Mouse (Mus musculus) megakaryocyte, adult 5-6 weeks (primary cell): ENCODE data around the gene 1110002E22Rik. TPM values are rescaled to one million over a fixed set of nuclear protein-coding genes. Genes with fewer than 3 reads are reported as not detected.

Source experiments
- ATAC-seq: 2 replicates; pipeline ENCODE4 v1.8.0; 2016; ENCODE audit warnings: mild to moderate bottlenecking, inconsistent platforms; ENCODE audit not compliant: poor library complexity, severe bottlenecking
- total RNA-seq, 2 experiments: library from RNA; stranded (forward) in 1 of 2; stranded (reverse) in 1 of 2; fragments of 153-499, 151-499 nt in 1 of 2; fragments of 221-1000, 200-1000 nt in 1 of 2; gene quantifications; 2 replicates each; pipeline versions ENCODE4 v1.2.3 to v1.2.4; 2015 to 2017

The 1110002E22Rik gene
- total RNA-seq, 2 experiments from 2014 or later: not detected

DNA sequence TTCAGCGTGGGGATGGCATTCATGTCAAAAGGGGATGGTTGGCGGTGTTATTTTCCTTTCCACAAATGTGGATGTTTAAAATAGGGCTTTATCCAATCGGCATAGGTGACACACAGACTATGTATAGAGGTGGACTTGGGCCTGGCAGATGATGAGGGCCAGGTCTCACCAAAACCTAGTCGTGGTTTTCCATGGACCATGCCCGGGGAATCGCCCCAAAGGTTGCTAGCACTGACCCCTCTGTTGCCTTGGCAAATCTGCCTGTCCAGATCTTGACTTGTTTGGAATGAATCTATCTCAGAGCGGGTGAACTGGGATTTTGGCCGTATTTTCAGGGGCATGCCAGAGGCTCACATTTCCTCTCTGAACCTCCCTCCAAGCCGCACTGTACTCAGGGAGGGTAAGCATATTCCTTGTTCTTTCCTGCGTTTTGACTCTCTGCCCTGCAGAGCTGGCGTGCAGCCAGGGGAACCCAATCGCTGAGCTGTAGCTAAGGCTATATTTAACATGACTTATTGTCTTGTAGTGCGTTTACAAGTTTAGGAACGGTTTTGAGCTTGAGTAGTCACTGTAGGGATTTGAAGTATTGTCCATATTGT, 1.0 kb upstream of the 1110002E22Rik start:
- no peak for ATAC-seq

GRCm38 (mm10) chr3:138065930-138066329, 1.1 kb downstream of the 1110002E22Rik start:
- ATAC-seq: no peak

DNA sequence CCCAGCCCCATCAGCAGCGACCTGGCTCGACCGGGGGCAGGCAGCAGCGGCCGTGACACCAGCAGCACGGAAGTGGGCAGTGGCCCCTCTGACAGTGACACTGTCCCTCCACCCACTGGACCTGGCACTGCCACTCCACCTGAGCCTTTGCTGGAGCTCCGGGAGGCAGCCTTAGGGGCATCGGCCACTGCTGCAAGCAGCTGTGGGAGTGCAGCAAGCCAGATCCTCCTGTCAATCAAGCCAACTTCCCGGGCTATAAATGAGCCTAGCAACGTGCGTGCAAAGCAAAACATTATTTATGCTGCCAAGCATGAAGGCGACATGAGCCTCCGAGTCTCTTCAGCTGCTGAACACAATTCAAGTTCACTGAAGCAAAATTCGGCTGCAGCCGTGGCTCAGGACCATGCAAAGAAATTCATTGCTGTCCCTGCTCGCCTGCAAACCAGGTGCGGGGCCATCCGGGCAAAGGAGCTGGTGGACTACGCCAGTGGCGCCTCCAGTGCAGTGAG, 1.6 kb downstream of the 1110002E22Rik start:
- ATAC-seq: no peak

- no peak for ATAC-seq
Measured at GRCm38 (mm10) chr3:138067288-138067687, 2.4 kb downstream of the 1110002E22Rik start, which contains the start of gene Gm5105. Gene Gm5105 (minus strand): TSS chr3:138067388.

DNA sequence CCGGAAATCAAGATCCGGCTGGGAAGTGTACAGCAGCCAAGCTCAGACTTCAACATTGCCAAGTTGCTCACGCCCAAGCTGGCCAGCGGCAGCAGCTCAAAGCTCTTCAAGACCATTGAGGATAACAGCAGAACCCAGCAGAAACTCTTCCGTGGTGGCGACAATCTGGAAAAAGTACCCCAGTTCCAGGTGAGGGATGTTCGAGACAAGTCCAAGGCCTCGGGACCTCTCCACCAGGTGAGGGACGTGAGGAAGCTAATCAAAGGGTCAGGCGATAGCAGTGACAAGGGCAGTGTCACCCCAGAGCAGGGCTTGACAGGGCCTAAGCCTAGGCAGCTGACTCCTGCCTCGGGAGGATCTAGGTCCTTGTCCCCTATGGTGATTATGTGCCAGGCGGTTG, 3.3 kb downstream of the 1110002E22Rik start:
- ATAC-seq: no peak

GRCm38 (mm10) chr3:138069756-138070511, 5.1 kb downstream of the 1110002E22Rik start:
- ATAC-seq: no peak

DNA sequence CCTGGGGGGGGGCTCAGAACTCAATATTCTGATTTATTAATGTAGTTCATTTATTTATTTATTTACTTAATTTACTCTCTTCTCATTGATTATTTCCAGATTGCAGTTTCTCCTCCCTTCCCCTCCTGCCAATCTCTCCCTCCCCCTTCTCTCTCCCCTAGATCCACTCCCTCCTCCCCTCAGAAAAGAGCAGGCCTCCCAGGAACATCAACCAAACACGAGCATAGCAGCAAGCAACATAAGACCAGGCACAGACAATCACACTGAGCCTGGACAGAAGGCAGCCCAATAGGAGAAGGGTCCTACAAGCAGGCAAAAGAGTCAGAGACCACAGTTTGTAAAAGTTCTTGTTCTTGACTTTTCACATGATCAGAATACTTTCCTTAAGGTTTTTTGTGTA, 6.2 kb downstream of the 1110002E22Rik start:
- ATAC-seq: no peak

GRCm38 (mm10) chr3:138071476-138072073, 6.7 kb downstream of the 1110002E22Rik start:
- ATAC-seq: no peak

DNA sequence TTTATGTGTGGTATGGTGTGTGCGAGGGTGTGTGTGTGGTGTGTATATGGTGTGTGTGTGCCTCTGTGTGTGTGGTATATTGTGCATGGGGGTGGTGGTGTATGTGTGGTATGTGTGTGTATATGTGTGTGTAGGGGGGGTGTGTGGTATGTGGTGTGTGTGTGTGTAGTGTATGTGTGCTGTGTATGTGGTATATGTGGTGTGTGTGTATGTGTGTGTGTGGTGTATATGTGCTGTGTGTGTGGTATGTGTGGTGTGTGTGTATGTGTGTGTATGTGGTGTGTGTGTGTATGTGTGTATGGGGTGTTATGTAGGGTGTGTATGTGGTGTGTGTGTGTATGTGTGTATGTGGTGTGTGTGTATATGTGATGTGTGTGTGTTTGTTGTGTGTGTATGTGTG, 9.4 kb downstream of the 1110002E22Rik start:
- ATAC-seq: no peak

DNA sequence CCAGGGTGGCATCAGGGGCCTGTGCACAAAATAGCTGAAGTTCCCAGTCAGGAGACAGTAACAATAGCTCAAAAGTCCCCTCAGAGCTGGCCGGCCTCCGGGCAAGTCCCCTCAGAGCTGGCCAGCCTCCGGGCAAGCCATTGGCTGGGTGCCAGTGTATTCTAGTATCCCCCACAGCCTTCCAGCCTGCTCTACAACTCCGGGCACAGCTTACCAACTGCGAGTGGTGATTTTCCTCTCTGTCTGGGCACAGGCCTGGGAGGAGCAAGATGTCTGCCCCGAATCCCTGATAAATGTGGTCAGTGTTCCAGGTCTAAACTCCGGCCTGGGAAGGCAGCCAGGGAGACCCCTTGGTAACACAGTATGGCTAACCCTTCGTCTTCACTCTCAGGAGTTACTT, 10.4 kb downstream of the 1110002E22Rik start:
- no peak for ATAC-seq

DNA sequence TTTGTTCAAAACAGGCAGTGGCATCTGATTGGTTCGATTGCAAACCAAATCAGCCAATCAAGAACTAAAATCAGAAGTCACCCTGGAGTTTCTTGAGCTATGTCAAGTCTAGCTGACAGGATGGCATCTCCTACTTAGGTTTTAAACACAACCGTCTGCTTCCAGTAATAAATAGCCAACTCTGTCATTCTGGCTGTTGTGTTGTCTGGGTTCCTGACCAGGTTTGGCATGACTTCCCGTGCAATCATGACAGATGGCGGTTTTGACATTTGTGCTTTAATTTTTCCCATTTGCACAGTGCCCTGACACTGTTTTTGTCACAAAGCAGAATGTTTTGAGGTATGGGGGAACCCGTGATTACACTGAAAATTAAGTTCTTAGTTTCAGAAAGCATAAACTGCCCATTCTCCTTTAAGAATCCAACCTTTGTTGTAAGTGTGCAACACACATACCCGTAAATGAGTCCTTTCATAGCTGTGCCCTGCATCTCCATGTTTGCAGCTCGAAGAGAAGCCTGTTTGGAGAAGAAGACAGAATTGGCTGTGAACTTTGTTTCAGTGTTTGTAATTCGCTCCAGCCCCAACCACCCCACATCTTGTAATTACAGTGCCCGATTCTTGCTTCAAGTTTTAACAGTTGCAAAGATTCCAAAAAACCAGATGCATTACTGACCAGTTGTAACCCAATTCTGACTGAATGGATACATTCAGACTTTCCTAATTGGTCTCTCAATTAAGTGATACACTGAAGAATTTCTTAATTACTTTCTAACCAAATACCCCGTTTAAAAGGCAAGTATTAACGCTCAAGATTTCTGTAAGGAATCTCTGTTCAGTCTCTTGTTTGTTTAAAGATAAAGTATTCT, 12.9 kb downstream of the 1110002E22Rik start:
- no peak for ATAC-seq

GRCm38 (mm10) chr3:138078701-138079100, 13.8 kb downstream of the 1110002E22Rik start:
- no peak for ATAC-seq

DNA sequence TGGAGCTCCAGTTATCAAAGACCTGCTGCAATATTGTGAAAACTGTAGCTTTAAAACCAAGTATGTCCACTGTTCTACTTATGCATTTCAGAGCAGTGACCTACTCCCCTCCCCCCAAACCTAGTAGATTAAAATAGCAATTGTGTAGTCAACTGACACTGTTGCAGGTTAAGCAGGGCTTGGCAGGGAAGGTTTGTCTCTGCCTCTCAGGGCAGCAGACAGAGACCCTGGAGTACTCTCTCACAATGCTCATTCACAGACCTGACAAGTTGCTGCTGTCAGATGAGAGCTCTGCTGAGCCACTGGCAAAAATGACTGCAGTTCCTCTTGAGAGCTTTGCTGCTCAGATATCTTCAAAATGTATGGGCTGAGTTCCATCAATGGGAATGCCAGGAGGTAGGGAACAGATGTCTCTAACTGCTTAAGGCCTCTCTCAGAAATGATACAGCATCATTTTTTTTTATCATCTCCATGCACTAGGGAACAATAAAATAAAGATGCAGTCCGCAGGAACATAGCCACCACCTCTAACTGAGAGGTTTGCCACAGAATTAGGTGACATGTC, 18.3 kb downstream of the 1110002E22Rik start:
- ATAC-seq: no peak

DNA sequence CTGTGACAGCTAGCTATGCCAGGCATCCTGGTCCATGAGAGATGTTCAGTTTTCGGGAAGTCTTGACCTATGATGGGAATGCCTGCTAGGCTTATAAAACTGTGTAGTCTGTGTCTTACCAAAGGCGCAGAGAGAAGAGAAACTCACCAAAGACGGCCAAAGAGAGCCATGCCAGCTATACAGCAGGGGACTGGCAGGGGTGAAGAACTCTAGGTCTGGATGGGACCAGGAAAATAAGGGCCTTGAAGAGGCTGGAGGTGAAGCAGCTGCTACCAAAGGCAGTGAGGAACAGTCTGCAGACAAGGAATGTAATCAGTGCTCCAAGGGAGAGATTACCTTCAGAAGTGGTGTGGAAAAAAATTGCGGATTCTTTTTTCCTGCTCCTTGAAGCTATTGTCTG, 19.0 kb downstream of the 1110002E22Rik start:
- ATAC-seq: no peak

- no peak for ATAC-seq
Measured at GRCm38 (mm10) chr3:138095301-138095700, 30.4 kb downstream of the 1110002E22Rik start.

DNA sequence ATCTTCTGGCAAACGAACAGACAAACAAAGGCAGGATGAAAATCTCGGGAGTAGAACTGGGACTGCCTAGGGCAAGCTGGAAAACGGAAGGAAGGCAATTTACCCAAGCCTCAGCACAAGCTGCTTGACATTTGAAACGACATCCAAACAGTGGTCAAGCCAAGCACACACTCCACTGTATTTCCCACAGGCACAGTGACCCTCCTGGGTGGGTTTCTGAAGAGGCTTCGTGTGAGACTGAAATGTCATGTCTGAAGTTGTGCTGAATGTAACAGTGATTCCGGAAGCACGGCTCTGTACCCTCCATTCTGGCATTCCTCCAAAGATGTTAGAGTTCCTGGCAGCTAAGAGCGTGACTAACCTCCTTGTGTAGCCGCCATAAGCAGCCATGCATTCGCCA, 30.9 kb downstream of the 1110002E22Rik start:
- no peak for ATAC-seq

- no peak for ATAC-seq
Measured at GRCm38 (mm10) chr3:138096263-138097028, 31.6 kb downstream of the 1110002E22Rik start.

DNA sequence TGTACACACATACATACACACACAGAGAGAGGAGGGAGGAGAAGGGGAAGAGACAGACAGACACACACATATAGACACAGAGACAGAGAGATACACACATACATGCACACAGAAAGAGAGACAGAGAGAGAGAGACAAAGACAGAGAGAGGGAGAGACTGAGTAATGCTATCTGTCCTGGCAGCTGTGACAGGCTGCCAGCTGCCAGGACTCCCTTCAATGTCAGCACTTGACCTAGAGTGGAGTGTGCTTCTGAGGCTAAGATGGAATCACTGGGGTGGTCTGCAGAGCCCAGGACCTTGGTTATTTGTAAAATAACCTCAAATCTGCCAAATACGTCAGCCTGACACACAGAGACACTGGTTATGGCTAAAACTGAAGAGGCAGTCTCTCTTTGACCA, 32.9 kb downstream of the 1110002E22Rik start:
- no peak for ATAC-seq

DNA sequence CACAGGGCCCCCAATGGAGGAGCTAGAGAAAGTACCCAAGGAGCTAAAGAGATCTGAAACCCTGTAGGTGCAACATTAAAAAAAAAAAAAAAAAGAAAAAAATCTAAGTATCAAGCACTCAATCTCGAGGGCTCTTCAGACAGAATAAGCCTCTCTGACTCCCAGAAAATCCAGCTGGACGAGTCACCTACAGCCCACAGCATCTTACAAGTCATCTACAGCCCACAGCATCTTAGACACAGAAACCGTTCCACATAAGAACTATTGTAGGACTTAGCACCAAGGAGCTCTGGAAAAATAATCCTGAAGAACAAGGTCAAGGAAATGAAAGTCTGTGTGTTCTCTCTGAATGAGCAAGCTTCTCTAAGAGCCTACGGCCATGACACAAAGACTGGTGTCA, 37.1 kb downstream of the 1110002E22Rik start:
- ATAC-seq: no peak

GRCm38 (mm10) chr3:138103690-138104089, 38.8 kb downstream of the 1110002E22Rik start:
- no peak for ATAC-seq
